Mouse (Mus musculus): Measurements from ENCODE around the gene Rpap2. TPM values are rescaled to one million over a fixed set of nuclear protein-coding genes. Genes with fewer than 3 reads are reported as not detected.
A peak's percentile ranks its signal among the peaks of the same experiment; 100 is the strongest.

The Rpap2 gene
- polyA plus RNA-seq, 1 experiment from 2014 or later: 18.3 TPM

DNA sequence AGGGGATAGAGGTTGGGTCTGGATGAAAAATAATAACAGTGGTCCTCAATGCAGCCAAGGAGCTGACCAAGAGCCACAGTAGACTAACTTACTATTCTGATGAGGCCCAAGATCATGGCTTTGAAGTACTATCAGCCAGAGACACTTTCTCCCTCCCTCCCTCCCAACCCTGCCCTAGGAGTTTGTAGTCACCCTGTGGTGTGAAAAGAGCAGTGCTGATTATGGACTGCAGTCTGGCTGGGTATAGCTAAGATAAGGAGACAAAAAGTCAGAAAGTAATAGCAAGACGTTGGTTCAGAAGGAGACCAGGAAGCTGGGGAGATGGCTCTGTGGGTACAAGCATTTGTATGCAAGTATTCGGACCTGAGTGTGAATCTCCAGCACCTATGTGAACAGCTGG, 47.4 kb downstream of the Rpap2 start:
- no peak overlapping the region for H3K4me3 ChIP-seq (replicated peaks; ENCODE audit: low read depth, low read length)
- no peak overlapping the region for H3K9ac ChIP-seq (ENCODE audit: low read depth, low read length)
- H3K4me1 ChIP-seq (replicated peaks; ENCODE audit: insufficient read depth, low read length): no peaks in the 10 kb centered on the region
- H3K27ac ChIP-seq: no peak overlapping the region
- TF ChIP-seq CTCF (IDR thresholded peaks at IDR 0.05; ENCODE audit: low read depth): no peak
- ATAC-seq (replicated peaks; ENCODE audit: low FRiP score, low read depth): no peak
- no peaks in the 10 kb centered on the region for H3K36me3 ChIP-seq (ENCODE audit: insufficient read depth, low read length)
- H3K27me3 ChIP-seq (ENCODE audit: insufficient read depth, low read length): no peaks in the 10 kb centered on the region
- H3K4me2 ChIP-seq (ENCODE audit: low read length): no peak overlapping the region
- H3K9me3 ChIP-seq (replicated peaks; ENCODE audit: low read length): no peaks in the 10 kb centered on the region
- 89% methylated on average over 2 of the region's 2 CpGs for WGBS
- DNase-seq (ENCODE audit: low spot score): no peak

DNA sequence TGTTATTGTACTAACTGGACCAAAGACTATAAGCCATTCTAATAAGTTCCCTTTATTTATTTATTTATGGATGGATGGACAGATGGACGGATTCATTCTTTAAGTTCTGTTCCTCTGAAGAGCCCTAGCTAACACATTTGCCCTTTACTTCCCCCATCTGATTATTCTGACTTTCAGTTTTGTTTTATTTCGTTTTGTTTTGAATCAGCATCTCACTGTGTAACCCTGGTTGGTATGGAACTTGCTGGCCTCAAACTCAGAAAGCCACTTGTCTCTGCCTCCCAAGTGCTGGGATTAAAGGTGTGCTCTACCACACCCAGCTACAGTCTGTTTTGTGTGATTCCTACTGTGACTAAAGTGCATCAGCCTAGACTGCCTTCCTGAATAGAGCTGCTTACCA, 48.8 kb downstream of the Rpap2 start:
- H3K27ac ChIP-seq: no peak overlapping the region
- no peak overlapping the region for H3K4me3 ChIP-seq (replicated peaks; ENCODE audit: low read depth, low read length)
- H3K4me1 ChIP-seq (replicated peaks; ENCODE audit: insufficient read depth, low read length): no peaks in the 10 kb centered on the region
- WGBS: 88% methylated on average over 2 of the region's 2 CpGs
- H3K9ac ChIP-seq (ENCODE audit: low read depth, low read length): no peak overlapping the region
- H3K4me2 ChIP-seq (ENCODE audit: low read length): no peak overlapping the region
- no peak for TF ChIP-seq CTCF (IDR thresholded peaks at IDR 0.05; ENCODE audit: low read depth)
- H3K9me3 ChIP-seq (replicated peaks; ENCODE audit: low read length): no peaks in the 10 kb centered on the region
- DNase-seq (ENCODE audit: low spot score) (no peak), ATAC-seq (replicated peaks; ENCODE audit: low FRiP score, low read depth) (no peak)
- H3K27me3 ChIP-seq (ENCODE audit: insufficient read depth, low read length): no peaks in the 10 kb centered on the region
- no peaks in the 10 kb centered on the region for H3K36me3 ChIP-seq (ENCODE audit: insufficient read depth, low read length)

DNA sequence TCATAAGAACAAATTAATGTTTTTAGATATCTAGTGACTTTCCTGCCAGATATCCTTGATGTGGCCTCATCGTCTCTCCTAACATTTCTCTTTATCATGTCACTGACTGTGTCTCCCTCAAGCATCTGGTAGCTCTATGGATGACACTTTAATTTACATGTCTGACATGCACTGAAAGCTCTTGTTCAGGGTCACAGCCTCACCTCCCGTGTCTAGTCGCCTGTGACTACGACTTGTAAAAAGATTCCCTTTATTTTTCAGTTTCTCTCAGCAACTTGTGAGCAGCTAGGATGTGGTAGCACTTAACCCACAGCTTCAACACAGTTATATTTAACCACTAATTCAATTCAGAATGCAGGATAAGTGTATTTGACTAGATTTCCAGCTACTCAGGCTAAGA, 50.4 kb downstream of the Rpap2 start:
- Histone ChIP-seq H3K4me1 (replicated peaks; ENCODE audit: insufficient read depth, low read length) (no peaks in the 10 kb centered on the region), H3K4me2 (ENCODE audit: low read length) (no peak overlapping the region), H3K27ac (no peak overlapping the region), H3K27me3 (ENCODE audit: insufficient read depth, low read length) (no peaks in the 10 kb centered on the region), H3K9ac (ENCODE audit: low read depth, low read length) (no peak overlapping the region), H3K9me3 (replicated peaks; ENCODE audit: low read length) (no peaks in the 10 kb centered on the region), H3K4me3 (replicated peaks; ENCODE audit: low read depth, low read length) (no peak overlapping the region), H3K36me3 (ENCODE audit: insufficient read depth, low read length) (no peaks in the 10 kb centered on the region)
- peak; percentile 25 for DNase-seq (ENCODE audit: low spot score)
- no peak for ATAC-seq (replicated peaks; ENCODE audit: low FRiP score, low read depth)
- WGBS: 34% methylated on average over 4 of the region's 4 CpGs
- no peak for TF ChIP-seq CTCF (IDR thresholded peaks at IDR 0.05; ENCODE audit: low read depth)

DNA sequence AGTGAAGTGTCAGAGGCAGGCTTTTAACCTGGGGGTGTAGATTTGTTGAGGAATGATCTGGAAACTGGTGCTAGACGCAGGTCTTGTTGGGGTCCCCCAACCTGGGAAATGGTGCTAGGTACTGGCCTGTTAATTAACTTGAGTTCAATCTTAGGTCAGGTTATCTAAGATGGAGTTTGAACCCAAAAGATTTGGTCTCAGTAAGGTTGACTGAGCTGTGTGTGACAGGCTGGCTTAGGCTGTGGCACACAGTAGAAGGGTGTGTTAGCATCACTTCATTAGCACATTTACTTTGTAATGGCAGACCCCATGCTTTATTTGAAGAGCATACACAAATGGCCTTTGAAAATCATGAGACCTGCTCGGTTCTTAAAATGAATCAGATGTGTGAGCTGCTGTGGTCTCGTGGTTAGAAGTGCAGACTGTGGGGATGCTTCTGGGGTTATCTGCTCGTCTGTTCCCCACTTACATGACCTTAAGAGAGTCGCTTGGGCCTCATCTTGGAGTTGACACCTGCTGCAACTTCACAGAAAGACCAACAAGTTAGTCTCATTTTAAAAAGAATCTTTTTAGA, 51.5 kb downstream of the Rpap2 start:
- H3K27ac ChIP-seq: no peak overlapping the region
- no peak for TF ChIP-seq CTCF (IDR thresholded peaks at IDR 0.05; ENCODE audit: low read depth)
- H3K4me1 ChIP-seq (replicated peaks; ENCODE audit: insufficient read depth, low read length): no peaks in the 10 kb centered on the region
- no peaks in the 10 kb centered on the region for H3K36me3 ChIP-seq (ENCODE audit: insufficient read depth, low read length)
- DNase-seq (ENCODE audit: low spot score) (no peak), ATAC-seq (replicated peaks; ENCODE audit: low FRiP score, low read depth) (no peak)
- H3K4me2 ChIP-seq (ENCODE audit: low read length): no peak overlapping the region
- H3K9ac ChIP-seq (ENCODE audit: low read depth, low read length): no peak overlapping the region
- 74% methylated on average over 5 of the region's 5 CpGs for WGBS
- H3K4me3 ChIP-seq (replicated peaks; ENCODE audit: low read depth, low read length): no peak overlapping the region
- no peaks in the 10 kb centered on the region for H3K27me3 ChIP-seq (ENCODE audit: insufficient read depth, low read length)
- no peaks in the 10 kb centered on the region for H3K9me3 ChIP-seq (replicated peaks; ENCODE audit: low read length)

DNA sequence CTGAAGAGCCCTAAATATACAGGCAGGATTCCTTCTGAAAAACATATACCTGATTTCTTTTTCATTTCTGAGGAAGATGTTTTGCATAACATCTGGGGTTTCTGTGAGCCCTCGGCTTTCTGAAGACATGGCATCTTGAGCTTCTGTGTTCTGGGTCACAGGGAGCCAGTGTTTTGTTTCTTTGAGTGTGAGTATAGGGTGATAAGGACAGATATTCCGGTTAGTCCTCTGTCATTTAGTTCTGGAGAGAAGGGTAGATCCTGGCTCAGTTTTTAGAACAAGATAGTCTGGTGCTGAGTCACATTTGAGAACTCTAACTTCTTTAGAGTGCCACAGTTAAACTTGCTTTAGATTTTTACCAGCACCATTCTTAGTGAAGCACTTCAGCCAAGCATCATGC, 52.5 kb downstream of the Rpap2 start:
- ATAC-seq (replicated peaks; ENCODE audit: low FRiP score, low read depth): no peak

DNA sequence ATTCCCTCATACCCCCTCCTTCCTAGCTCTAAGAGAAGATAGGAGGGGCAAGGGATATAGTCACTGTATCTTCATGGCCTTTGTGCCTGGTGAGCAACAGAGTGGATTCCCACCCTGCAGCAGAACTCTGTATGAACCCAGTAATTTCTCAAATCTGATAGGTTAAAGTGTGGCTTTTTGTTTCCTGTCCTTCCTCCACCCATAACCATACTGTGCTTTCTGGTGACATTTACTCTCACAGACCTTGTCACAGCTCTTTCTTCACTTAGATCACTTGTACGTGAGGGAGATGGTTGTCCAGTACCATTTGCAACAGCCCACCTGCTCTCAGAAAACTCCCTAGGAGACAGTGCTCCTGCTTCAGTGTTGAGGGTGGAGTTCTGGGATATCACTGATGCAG, 53.3 kb downstream of the Rpap2 start:
- H3K27me3 ChIP-seq (ENCODE audit: insufficient read depth, low read length): no peaks in the 10 kb centered on the region
- H3K9me3 ChIP-seq (replicated peaks; ENCODE audit: low read length): no peaks in the 10 kb centered on the region
- ATAC-seq (replicated peaks; ENCODE audit: low FRiP score, low read depth): no peak
- no peaks in the 10 kb centered on the region for H3K4me1 ChIP-seq (replicated peaks; ENCODE audit: insufficient read depth, low read length)
- no peak overlapping the region for H3K4me2 ChIP-seq (ENCODE audit: low read length)
- no peak overlapping the region for H3K27ac ChIP-seq
- DNase-seq (ENCODE audit: low spot score): no peak
- TF ChIP-seq CTCF (IDR thresholded peaks at IDR 0.05; ENCODE audit: low read depth): no peak
- WGBS: 76% methylated on average over 1 of the region's 1 CpGs
- no peak overlapping the region for H3K4me3 ChIP-seq (replicated peaks; ENCODE audit: low read depth, low read length)
- no peak overlapping the region for H3K9ac ChIP-seq (ENCODE audit: low read depth, low read length)
- no peaks in the 10 kb centered on the region for H3K36me3 ChIP-seq (ENCODE audit: insufficient read depth, low read length)

More for the DNA sequence above, 52.5 kb downstream of the Rpap2 start:
- no peak overlapping the region for H3K4me3 ChIP-seq (replicated peaks; ENCODE audit: low read depth, low read length)
- no peak for DNase-seq (ENCODE audit: low spot score)
- H3K4me1 ChIP-seq (replicated peaks; ENCODE audit: insufficient read depth, low read length): no peaks in the 10 kb centered on the region
- no peaks in the 10 kb centered on the region for H3K36me3 ChIP-seq (ENCODE audit: insufficient read depth, low read length)
- H3K27me3 ChIP-seq (ENCODE audit: insufficient read depth, low read length): no peaks in the 10 kb centered on the region
- no peak overlapping the region for H3K9ac ChIP-seq (ENCODE audit: low read depth, low read length)
- H3K27ac ChIP-seq: no peak overlapping the region
- 86% methylated on average over 2 of the region's 2 CpGs for whole genome bisulfite sequencing
- no peak for TF ChIP-seq CTCF (IDR thresholded peaks at IDR 0.05; ENCODE audit: low read depth)
- H3K4me2 ChIP-seq (ENCODE audit: low read length): no peak overlapping the region
- no peaks in the 10 kb centered on the region for H3K9me3 ChIP-seq (replicated peaks; ENCODE audit: low read length)

DNA sequence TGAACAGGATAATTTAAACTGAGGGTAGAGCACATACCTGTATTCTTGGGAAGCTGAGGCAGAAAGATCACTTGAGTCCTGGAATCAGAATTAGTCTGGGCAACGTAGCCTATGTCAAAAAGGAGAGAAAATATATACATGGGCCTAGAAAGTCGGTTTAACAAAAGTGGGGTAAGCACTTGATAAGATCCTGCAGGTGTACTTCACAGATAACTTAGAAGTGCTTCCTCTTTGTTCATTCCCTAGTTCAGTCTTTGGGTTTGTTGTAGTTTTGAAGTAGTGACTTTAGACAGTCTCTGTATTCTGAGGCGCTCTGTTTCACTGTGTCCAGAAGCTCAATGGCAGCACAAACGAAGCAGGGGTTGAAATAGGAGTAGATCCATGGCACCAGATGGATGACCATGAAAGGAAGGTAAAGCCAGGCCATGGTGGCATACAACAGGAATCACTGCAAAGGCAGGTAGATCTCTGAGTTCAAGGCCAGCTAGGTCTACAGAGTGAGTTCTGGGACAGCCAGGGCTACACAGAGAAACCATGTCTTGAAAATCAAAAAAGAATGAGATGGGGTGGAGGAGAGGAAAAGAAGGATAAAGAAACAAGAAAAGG, 55.0 kb downstream of the Rpap2 start:
- DNase-seq (ENCODE audit: low spot score) (no peak), ATAC-seq (replicated peaks; ENCODE audit: low FRiP score, low read depth) (no peak)
- no peaks in the 10 kb centered on the region for H3K4me1 ChIP-seq (replicated peaks; ENCODE audit: insufficient read depth, low read length)
- H3K27ac ChIP-seq: no peak overlapping the region
- no peak overlapping the region for H3K9ac ChIP-seq (ENCODE audit: low read depth, low read length)
- no peaks in the 10 kb centered on the region for H3K9me3 ChIP-seq (replicated peaks; ENCODE audit: low read length)
- H3K4me2 ChIP-seq (ENCODE audit: low read length): no peak overlapping the region
- H3K27me3 ChIP-seq (ENCODE audit: insufficient read depth, low read length): no peaks in the 10 kb centered on the region
- no peak for TF ChIP-seq CTCF (IDR thresholded peaks at IDR 0.05; ENCODE audit: low read depth)
- WGBS: 88% methylated on average over 4 of the region's 4 CpGs
- no peak overlapping the region for H3K4me3 ChIP-seq (replicated peaks; ENCODE audit: low read depth, low read length)
- H3K36me3 ChIP-seq (ENCODE audit: insufficient read depth, low read length): 0 out of 2 replicates have a peak, but pooled peaks cover 3% of the 10 kb centered on the region

Data from kidney, postnatal 0 days (tissue).